Mouse (Mus musculus) embryonic facial prominence, embryonic 11.5 days (tissue): ENCODE data around the gene Syn1. TPM values are rescaled to one million over a fixed set of nuclear protein-coding genes. Genes with fewer than 3 reads are reported as not detected.

Source experiments
- ATAC-seq: fragments of 200-750 bp; cut with Nextera tagmentation; replicated peaks from 2 replicates; pipeline ENCODE4 v1.8.0; 2017; ENCODE audit warnings: low read depth; ENCODE audit not compliant: insufficient number of reproducible peaks, low FRiP score, low TSS enrichment
- DNase-seq: peaks from one replicate; pipeline ENCODE4 v3.0.0-alpha.2; 2015; ENCODE audit warnings: low spot score
- H3K27ac ChIP-seq: fragments of 300-500 bp; sonication (generic); replicated peaks from 2 replicates; pipeline ENCODE4 v1.5.1; 2014; ENCODE audit warnings: mild to moderate bottlenecking, low read depth, low read length, control low read depth
- H3K27me3 ChIP-seq: fragments of 300-500 bp; sonication (generic); 2 replicates; pipeline ENCODE4 v1.6.1; 2014; ENCODE audit warnings: mild to moderate bottlenecking, low read length, moderate library complexity, mixed read lengths; ENCODE audit not compliant: control insufficient read depth, insufficient read depth
- H3K36me3 ChIP-seq: fragments of 300-500 bp; sonication (generic); replicated peaks from 2 replicates; pipeline ENCODE4 v1.6.1; 2014; ENCODE audit warnings: low read depth, mild to moderate bottlenecking, low read length, moderate library complexity, mixed read lengths; ENCODE audit not compliant: control insufficient read depth, insufficient read depth
- H3K4me1 ChIP-seq: fragments of 300-500 bp; sonication (generic); 2 replicates; pipeline ENCODE4 v1.6.1; 2014; ENCODE audit warnings: low read length, mixed read lengths; ENCODE audit not compliant: control insufficient read depth, insufficient read depth
- H3K4me2 ChIP-seq: fragments of 300-500 bp; sonication (generic); 2 replicates; pipeline ENCODE4 v1.6.1; 2014; ENCODE audit warnings: low read depth, mild to moderate bottlenecking, control low read depth, low read length, moderate library complexity
- H3K4me3 ChIP-seq: fragments of 300-500 bp; sonication (generic); 2 replicates; pipeline ENCODE4 v1.5.1; 2014; ENCODE audit warnings: low read depth, low read length, control low read depth
- H3K9ac ChIP-seq: fragments of 300-500 bp; sonication (generic); replicated peaks from 2 replicates; pipeline ENCODE4 v1.6.1; 2014; ENCODE audit warnings: mild to moderate bottlenecking, control low read depth, low read length
- H3K9me3 ChIP-seq: fragments of 300-500 bp; sonication (generic); replicated peaks from 2 replicates; pipeline ENCODE4 v1.6.1; 2016; ENCODE audit warnings: mild to moderate bottlenecking, low read length, inconsistent platforms, mixed read lengths; ENCODE audit not compliant: control insufficient read depth
- WGBS: fragments of 180-500 bp; shearing (Covaris S2); extraction: QIAGEN DNeasy Blood & Tissue Kit; methylation state at CpG from one replicate; pipeline ENCODE4 v1.1.7; 2014; 5-methylcytosine and 5-hydroxymethylcytosine counted together
- polyA plus RNA-seq: library from polyadenylated mRNA; unstranded; fragments of >200 nt; fragmentation: Nextera tagmentation; extraction: Ambion mirVana; gene quantifications from 2 replicates; pipeline ENCODE4 v1.2.1, GENCODE M21; 2014

The Syn1 gene
- polyA plus RNA-seq, 1 experiment from 2014 or later: 4.0 TPM

GRCm38 (mm10) chrX:20872928-20873500 lies 47.8 kb downstream of the Syn1 start:
- Histone ChIP-seq H3K4me1 (no peaks in the 10 kb centered on the region), H3K27me3 (no peaks in the 10 kb centered on the region), H3K36me3 (no peaks in the 10 kb centered on the region), H3K4me2 (no peak overlapping the region), H3K9me3 (no peaks in the 10 kb centered on the region), H3K4me3 (no peak overlapping the region), H3K9ac (no peak overlapping the region), H3K27ac (no peak overlapping the region)
- WGBS: 29% methylated on average over 11 of the region's 11 CpGs
- DNase-seq (peak; percentile 30), ATAC-seq (no peak)

- peak; percentile 67 for DNase-seq
- H3K4me1 ChIP-seq: no peaks in the 10 kb centered on the region
- no peaks in the 10 kb centered on the region for H3K27me3 ChIP-seq
- peak within 1 kb of the TSS; percentile 24 for H3K4me3 ChIP-seq
- peak within 1 kb of the TSS; percentile 33 for H3K4me2 ChIP-seq
- peak within 1 kb of the TSS; percentile 39; the same call in 1 of the 2 replicates for H3K9ac ChIP-seq
- H3K27ac ChIP-seq: no peak within 1 kb of the TSS
- 18% methylated on average over 18 of the region's 18 CpGs for WGBS
- H3K36me3 ChIP-seq: no peaks in the 10 kb centered on the region
- H3K9me3 ChIP-seq: no peaks in the 10 kb centered on the region
- ATAC-seq: peak; percentile 84
These were observed 50.8 kb downstream of the Syn1 start, which contains the start of gene Timp1 for GRCm38 (mm10) chrX:20869962-20870513. Gene Timp1, plus strand, starts transcription at chrX:20870166.

GRCm38 (mm10) chrX:20869203-20869602 lies 51.6 kb downstream of the Syn1 start:
- Histone ChIP-seq H3K27ac (no peak overlapping the region), H3K4me3 (no peak overlapping the region), H3K9me3 (no peaks in the 10 kb centered on the region), H3K27me3 (no peaks in the 10 kb centered on the region), H3K36me3 (no peaks in the 10 kb centered on the region), H3K4me2 (no peak overlapping the region), H3K9ac (no peak overlapping the region), H3K4me1 (no peaks in the 10 kb centered on the region)
- ATAC-seq: no peak
- WGBS: 79% methylated on average over 1 of the region's 1 CpGs
- no peak for DNase-seq

- 47% methylated on average over 4 of the region's 4 CpGs for WGBS
These were observed 52.7 kb downstream of the Syn1 start for GRCm38 (mm10) chrX:20868091-20868490.

GRCm38 (mm10) chrX:20863161-20864101 lies 57.4 kb downstream of the Syn1 start:
- 88% methylated on average over 9 of the region's 9 CpGs for WGBS
- Histone ChIP-seq H3K4me2 (no peak overlapping the region), H3K4me1 (no peaks in the 10 kb centered on the region), H3K27me3 (no peaks in the 10 kb centered on the region), H3K4me3 (no peak overlapping the region), H3K9me3 (no peaks in the 10 kb centered on the region), H3K27ac (no peak overlapping the region), H3K36me3 (no peaks in the 10 kb centered on the region), H3K9ac (no peak overlapping the region; the same call in 1 of the 2 replicates)
- DNase-seq (no peak), ATAC-seq (no peak)

More at GRCm38 (mm10) chrX:20868091-20868490, 52.7 kb downstream of the Syn1 start:
- no peaks in the 10 kb centered on the region for H3K4me1 ChIP-seq
- H3K9me3 ChIP-seq: no peaks in the 10 kb centered on the region
- DNase-seq (no peak), ATAC-seq (no peak)
- H3K4me2 ChIP-seq: no peak overlapping the region
- no peak overlapping the region for H3K4me3 ChIP-seq
- H3K36me3 ChIP-seq: no peaks in the 10 kb centered on the region
- no peak overlapping the region for H3K27ac ChIP-seq
- H3K27me3 ChIP-seq: no peaks in the 10 kb centered on the region
- H3K9ac ChIP-seq: no peak overlapping the region

GRCm38 (mm10) chrX:20862105-20863065 lies 58.4 kb downstream of the Syn1 start:
- H3K9me3 ChIP-seq: no peaks in the 10 kb centered on the region
- no peaks in the 10 kb centered on the region for H3K4me1 ChIP-seq
- no peak overlapping the region for H3K4me3 ChIP-seq
- no peak for DNase-seq
- no peak overlapping the region for H3K4me2 ChIP-seq
- H3K27me3 ChIP-seq: no peaks in the 10 kb centered on the region
- ATAC-seq: 0 out of 2 replicates have a peak, but pooled peaks have one; percentile 29
- WGBS: 32% methylated on average over 18 of the region's 29 CpGs
- H3K27ac ChIP-seq: no peak overlapping the region
- H3K9ac ChIP-seq: no peak overlapping the region; the same call in 1 of the 2 replicates
- no peaks in the 10 kb centered on the region for H3K36me3 ChIP-seq

GRCm38 (mm10) chrX:20861453-20862104 lies 59.2 kb downstream of the Syn1 start:
- no peak overlapping the region for H3K4me3 ChIP-seq
- H3K4me1 ChIP-seq: no peaks in the 10 kb centered on the region
- WGBS: 42% methylated on average over 5 of the region's 5 CpGs
- H3K9me3 ChIP-seq: no peaks in the 10 kb centered on the region
- H3K27me3 ChIP-seq: no peaks in the 10 kb centered on the region
- no peaks in the 10 kb centered on the region for H3K36me3 ChIP-seq
- no peak overlapping the region for H3K9ac ChIP-seq
- H3K27ac ChIP-seq: no peak overlapping the region
- DNase-seq: no peak
- no peak for ATAC-seq
- H3K4me2 ChIP-seq: no peak overlapping the region
